Mouse (Mus musculus) frontal cortex, adult (tissue): ENCODE results near the gene Pidd1.
"Not testable (repeated sequence)": the region's sequence is repeated elsewhere in the genome, so short reads cannot be mapped to it uniquely, and the experiment has no call there.

Experiments
- ATAC-seq: cut with Nextera tagmentation; 2 replicates; pipeline ENCODE4 v1.9.2; 2017; ENCODE audit warnings: mild to moderate bottlenecking, moderate library complexity, mixed read lengths; ENCODE audit not compliant: low TSS enrichment

The Pidd1 gene

DNA sequence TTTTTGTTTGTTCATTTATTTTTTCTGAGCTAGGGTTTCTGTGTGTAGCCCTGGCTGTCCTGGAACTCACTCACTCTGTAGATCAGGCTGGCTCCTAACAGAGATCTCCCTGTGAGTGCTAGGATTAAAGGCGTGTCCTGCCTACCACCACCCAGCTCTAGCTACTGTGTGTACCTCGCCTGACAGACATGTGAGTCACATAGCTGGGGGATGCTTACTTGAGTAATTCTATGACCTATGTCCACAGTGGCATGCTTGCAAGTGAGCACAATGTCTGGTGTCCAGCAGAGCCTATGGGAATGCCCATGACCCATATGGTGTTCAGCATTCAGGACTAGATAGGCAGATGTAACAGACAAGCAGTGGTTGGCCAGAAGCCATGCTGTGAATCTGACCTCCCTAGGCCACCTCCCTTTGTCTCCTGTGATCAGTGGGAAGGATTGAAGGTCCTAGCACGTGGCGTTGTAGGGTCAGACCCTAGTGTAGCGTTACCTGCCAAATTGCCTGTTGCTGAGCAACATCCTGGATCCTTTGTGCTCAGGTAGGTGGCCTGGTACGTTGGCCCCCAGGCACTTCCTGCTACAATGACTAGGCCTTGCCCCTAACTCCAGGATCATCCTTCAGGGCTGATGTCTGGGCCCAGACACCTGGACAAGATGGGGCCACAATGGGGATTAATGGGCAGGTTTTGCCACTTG, 27.5 kb downstream of the Pidd1 start:
- ATAC-seq = no peak

- ATAC-seq = peak; percentile 75
Observed at GRCm38 (mm10) chr7:141413809-141414584, 29.8 kb downstream of the Pidd1 start, which contains the start of gene Gatd1. Gene Gatd1, minus strand, starts transcription at chr7:141414136.

- peak; percentile 15; the same call in 1 of the 2 replicates for ATAC-seq
Observed at GRCm38 (mm10) chr7:141413331-141413730, 30.5 kb downstream of the Pidd1 start.

GRCm38 (mm10) chr7:141411667-141412066, 32.2 kb downstream of the Pidd1 start:
- ATAC-seq = no peak

- no peak for ATAC-seq
Observed at GRCm38 (mm10) chr7:141410631-141411030, 33.2 kb downstream of the Pidd1 start.

DNA sequence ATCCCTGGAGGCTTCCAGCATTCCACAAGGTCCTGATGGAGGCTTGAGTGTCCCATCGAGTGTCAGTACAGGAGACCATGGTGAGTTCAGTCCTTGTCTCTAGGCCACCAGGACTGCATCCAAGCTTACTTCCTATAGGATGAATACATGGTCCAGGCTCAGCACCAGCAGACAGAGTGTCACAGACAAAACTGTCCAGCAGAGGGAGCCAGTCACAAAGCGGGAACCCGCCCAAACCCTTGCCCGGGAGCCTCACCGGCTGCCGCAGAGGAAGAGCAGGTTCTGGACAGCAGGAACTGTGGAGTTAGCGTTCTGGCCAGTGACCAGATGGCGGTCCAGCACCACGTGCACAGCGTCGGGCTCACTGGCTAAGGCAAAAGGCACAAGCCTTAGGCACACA, 35.0 kb downstream of the Pidd1 start:
- peak; percentile 79 for ATAC-seq

GRCm38 (mm10) chr7:141407670-141408069, 36.2 kb downstream of the Pidd1 start:
- ATAC-seq = not testable (repeated sequence)

GRCm38 (mm10) chr7:141405466-141405865, 38.4 kb downstream of the Pidd1 start:
- no peak for ATAC-seq

DNA sequence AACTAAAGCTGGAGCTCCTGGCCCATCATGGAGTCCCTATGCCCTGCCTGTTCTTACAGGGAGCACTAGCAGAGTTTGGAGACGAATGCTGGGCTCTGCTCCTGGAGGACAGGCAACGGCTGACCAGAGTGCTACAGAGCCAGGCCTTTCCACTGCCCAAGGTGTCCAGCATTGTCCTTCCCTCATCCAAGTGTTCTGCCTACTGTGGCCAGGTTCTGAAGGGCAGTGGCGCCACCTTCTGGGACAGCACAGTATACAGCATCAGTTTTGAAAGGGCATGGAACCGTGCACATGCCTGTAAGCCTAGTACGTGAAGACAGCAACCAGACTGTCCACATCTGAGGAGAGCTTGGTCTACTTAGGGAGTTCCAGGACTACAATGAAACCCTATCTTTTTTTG, 40.5 kb downstream of the Pidd1 start:
- peak; percentile 64; the same call in 1 of the 2 replicates for ATAC-seq

DNA sequence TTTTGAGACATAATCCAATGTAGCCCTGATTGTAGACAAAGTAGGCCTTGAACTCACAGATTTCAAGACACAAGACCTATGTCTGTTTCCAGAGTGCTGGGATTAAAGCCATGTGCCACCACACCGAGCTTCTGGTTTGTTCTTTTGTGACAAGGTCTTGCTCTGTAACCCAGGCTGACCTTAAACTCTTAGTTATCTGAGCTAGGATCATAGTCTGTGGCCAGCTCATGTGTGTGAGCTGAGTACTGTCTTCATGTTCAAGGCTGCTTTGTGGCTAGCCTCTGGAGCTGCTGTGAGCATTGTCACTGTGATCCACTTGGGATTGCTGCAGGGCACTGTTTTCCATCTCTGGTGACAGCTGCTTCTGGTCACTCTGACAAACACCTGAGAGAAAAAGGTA, 48.5 kb downstream of the Pidd1 start:
- ATAC-seq = no peak

- ATAC-seq = no peak
Observed at GRCm38 (mm10) chr7:141394771-141395170, 49.1 kb downstream of the Pidd1 start.

DNA sequence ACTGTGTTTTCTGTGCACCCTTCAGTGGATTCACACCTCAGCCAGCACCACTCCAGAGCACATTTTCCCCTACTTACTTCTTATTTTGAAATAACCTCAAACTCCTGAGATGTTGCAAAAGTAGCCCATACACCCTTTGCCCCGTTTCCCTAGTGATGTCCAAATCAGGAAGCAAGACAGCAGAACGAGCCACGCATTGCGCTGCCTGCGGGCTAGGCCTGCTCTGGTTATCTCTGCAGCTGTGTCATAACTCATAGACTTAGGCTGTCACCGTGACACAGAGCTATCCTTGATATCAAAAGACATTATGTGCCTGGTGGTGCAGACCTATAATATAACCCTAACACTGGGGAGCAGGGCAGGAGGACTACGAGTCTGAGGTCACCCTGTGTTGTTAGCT, 49.7 kb downstream of the Pidd1 start:
- ATAC-seq = no peak

DNA sequence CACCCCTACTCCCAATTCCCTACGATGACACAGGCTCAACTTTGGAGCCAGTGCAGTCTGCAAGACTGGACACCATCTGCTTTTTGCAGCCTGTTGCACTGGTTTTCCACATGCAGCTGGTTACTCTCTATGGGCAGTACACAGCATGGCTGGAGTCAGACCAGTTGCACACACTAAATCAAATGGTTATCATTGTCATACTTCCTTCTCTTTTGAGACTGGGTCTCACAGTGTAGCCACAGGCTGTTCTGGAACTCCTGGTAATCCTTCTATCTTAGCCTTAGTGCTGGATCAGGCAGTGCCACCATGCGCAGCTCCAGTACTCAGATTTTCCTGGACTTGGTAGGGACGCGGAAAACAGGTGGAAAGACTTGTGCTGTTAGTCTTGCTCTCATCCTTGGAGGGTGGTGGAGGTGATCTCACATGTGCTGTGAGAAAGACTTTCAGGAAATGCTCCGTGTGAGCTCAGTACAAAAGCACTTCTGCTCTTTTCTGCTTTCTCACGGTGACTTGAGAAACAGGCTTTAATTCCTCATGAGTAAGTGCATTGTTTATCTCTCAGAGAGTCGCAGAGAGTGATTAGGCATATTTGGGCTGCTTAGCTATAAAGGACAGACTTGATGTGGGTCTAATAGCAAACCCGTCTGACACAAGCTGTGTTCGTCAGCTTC, 51.1 kb downstream of the Pidd1 start:
- no peak for ATAC-seq

- ATAC-seq = peak; percentile 94
Observed at GRCm38 (mm10) chr7:141391625-141392551, 51.9 kb downstream of the Pidd1 start, which contains the start of gene Taldo1. Gene Taldo1, plus strand, starts transcription at chr7:141392199.

DNA sequence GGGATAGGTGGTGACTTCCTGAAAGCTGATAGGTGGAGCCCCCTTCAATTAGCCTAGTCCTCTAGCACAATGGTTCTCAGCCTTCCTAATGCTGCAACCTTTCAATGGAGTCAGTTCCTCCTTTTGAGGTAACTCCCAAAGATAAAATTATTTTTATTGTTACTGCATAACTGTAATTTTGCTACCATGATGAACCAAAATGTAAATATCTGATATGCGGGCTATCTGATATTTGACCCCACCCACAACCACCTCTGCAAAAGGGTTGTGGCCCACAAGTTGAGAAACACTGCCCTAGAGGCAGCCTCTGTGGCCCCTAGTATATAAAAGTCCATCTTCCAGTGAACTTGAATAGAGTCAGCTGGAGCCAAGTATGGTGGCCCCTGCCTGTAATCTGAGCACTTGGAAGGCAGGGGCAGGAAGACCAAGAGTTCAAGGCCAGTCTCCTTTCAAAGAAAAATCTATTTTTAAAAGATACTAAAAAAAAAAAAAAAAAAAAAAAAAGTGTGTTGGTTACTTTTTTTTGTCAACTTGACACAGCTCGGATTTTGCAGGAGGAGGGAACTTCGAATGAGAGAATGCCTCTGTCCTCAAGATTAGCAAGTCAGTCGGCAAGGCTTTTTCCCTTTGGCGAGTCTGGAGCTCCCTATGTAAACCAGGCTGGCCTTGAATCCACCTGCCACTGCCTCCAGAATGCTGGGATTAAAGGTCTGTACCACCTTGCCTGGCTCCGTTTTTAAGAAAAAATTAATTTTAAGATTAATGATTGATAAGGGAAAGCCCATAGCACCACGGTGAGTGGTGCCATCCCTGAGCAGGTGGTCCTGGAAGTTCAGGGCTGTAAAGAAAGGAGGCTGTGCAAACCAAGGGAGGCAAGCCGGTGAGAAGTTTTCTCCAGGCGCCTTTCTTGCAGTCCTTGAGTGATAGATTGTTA, 53.2 kb downstream of the Pidd1 start:
- no peak for ATAC-seq

- no peak for ATAC-seq
Observed at GRCm38 (mm10) chr7:141388487-141389109, 55.2 kb downstream of the Pidd1 start.
